Mouse (Mus musculus) forebrain, embryonic 12.5 days (tissue): ENCODE results near the gene Acot9. TPM values are rescaled to one million over a fixed set of nuclear protein-coding genes. Genes with fewer than 3 reads are reported as not detected.

Experiments
- ATAC-seq: fragments of 200-750 bp; cut with Nextera tagmentation; 2 replicates; pipeline ENCODE4 v1.8.0; 2017; ENCODE audit warnings: moderate TSS enrichment; ENCODE audit not compliant: low FRiP score
- H3K27ac ChIP-seq: fragments of 300-500 bp; sonication (generic); 2 replicates; pipeline ENCODE4 v1.5.1; 2016; ENCODE audit warnings: mild to moderate bottlenecking
- H3K27me3 ChIP-seq: fragments of 300-500 bp; sonication (generic); 2 replicates; pipeline ENCODE4 v1.6.1; 2016; ENCODE audit warnings: mild to moderate bottlenecking
- H3K36me3 ChIP-seq: fragments of 300-500 bp; sonication (generic); replicated peaks from 2 replicates; pipeline ENCODE4 v1.6.1; 2016; ENCODE audit warnings: mild to moderate bottlenecking
- H3K4me1 ChIP-seq: fragments of 300-500 bp; sonication (generic); 2 replicates; pipeline ENCODE4 v1.6.1; 2016
- H3K4me2 ChIP-seq: fragments of 300-500 bp; sonication (generic); 2 replicates; pipeline ENCODE4 v1.6.1; 2016; ENCODE audit warnings: mild to moderate bottlenecking, moderate library complexity
- H3K4me3 ChIP-seq: fragments of 300-500 bp; sonication (generic); replicated peaks from 2 replicates; pipeline ENCODE4 v1.5.1; 2016; ENCODE audit warnings: mild to moderate bottlenecking
- H3K9ac ChIP-seq: fragments of 300-500 bp; sonication (generic); 2 replicates; pipeline ENCODE4 v1.6.1; 2016; ENCODE audit warnings: mild to moderate bottlenecking
- H3K9me3 ChIP-seq: fragments of 300-500 bp; sonication (generic); 2 replicates; pipeline ENCODE4 v1.6.1; 2016
- WGBS: fragments of 180-500 bp; shearing (Covaris S2); methylation state at CpG from one replicate; pipeline ENCODE4 v1.1.7; 2016; 5-methylcytosine and 5-hydroxymethylcytosine counted together
- polyA plus RNA-seq: library from polyadenylated mRNA; unstranded; fragments of >200 nt; fragmentation: Nextera tagmentation; extraction: Ambion mirVana; gene quantifications from 2 replicates; pipeline ENCODE4 v1.2.1, GENCODE M21; 2016

The Acot9 gene
- polyA plus RNA-seq, 1 experiment from 2014 or later, result 18.1 TPM

GRCm38 (mm10) chrX:155337905-155338721, 75.9 kb downstream of the Acot9 start:
- peak overlapping the region; percentile 53 for H3K4me3 ChIP-seq
- no peaks in the 10 kb centered on the region for H3K9me3 ChIP-seq
- H3K4me1 ChIP-seq, result no peaks in the 10 kb centered on the region
- H3K4me2 ChIP-seq, result peak overlapping the region; percentile 48
- ATAC-seq, result peak; percentile 99
- 25% methylated on average over 48 of the region's 49 CpGs for WGBS
- H3K36me3 ChIP-seq, result no peaks in the 10 kb centered on the region
- H3K27ac ChIP-seq, result peak overlapping the region; percentile 69
- H3K27me3 ChIP-seq, result no peaks in the 10 kb centered on the region
- H3K9ac ChIP-seq, result peak overlapping the region; percentile 63

- no peaks in the 10 kb centered on the region for H3K36me3 ChIP-seq
- no peaks in the 10 kb centered on the region for H3K27me3 ChIP-seq
Measured at GRCm38 (mm10) chrX:155340654-155341053, 78.4 kb downstream of the Acot9 start, which contains the start of gene Prdx4. Gene Prdx4 (minus strand): TSS chrX:155340754.

GRCm38 (mm10) chrX:155346249-155346648, 84.0 kb downstream of the Acot9 start:
- ATAC-seq, result no peak
- no peak overlapping the region for H3K9ac ChIP-seq
- H3K4me3 ChIP-seq, result no peak overlapping the region
- no peaks in the 10 kb centered on the region for H3K4me1 ChIP-seq
- WGBS, result 78% methylated on average over 2 of the region's 2 CpGs
- no peak overlapping the region for H3K4me2 ChIP-seq
- H3K9me3 ChIP-seq, result no peaks in the 10 kb centered on the region
- no peaks in the 10 kb centered on the region for H3K27me3 ChIP-seq
- no peaks in the 10 kb centered on the region for H3K36me3 ChIP-seq
- H3K27ac ChIP-seq, result no peak overlapping the region

More at GRCm38 (mm10) chrX:155340654-155341053, 78.4 kb downstream of the Acot9 start, which contains the start of gene Prdx4:
- H3K9ac ChIP-seq, result no peak within 1 kb of the TSS
- H3K4me3 ChIP-seq, result no peak within 1 kb of the TSS
- no peak for ATAC-seq
- H3K4me1 ChIP-seq, result no peaks in the 10 kb centered on the region
- H3K9me3 ChIP-seq, result no peaks in the 10 kb centered on the region
- H3K27ac ChIP-seq, result no peak within 1 kb of the TSS
- no peak within 1 kb of the TSS for H3K4me2 ChIP-seq

Other genes with a start within 250 kb of the Acot9 start
- not detected in 2 replicates for gene Magea5, start 199.3 kb upstream of the Acot9 start, polyA plus RNA-seq
- gene Magea1, start 172.7 kb upstream of the Acot9 start, polyA plus RNA-seq, result not detected in 2 replicates
- not detected in 2 replicates for gene Magea2, start 168.8 kb upstream of the Acot9 start, polyA plus RNA-seq
- not detected in 2 replicates for gene Cldn34b2, start 134.0 kb upstream of the Acot9 start, polyA plus RNA-seq
- gene Sat1, start 46.0 kb upstream of the Acot9 start, polyA plus RNA-seq, result 58.9 and 62.1 TPM in 2 replicates
- gene Prdx4, start 78.3 kb downstream of the Acot9 start, polyA plus RNA-seq, result 179 and 202 TPM in 2 replicates